7 mouse cellular contexts compared by ENCODE assay signal in genomic region chr9:41697611-41698467, GRCm38 (mm10).
A peak's percentile ranks its signal among the peaks of the same experiment; 100 is the strongest.
DNase-seq lines count a peak whose midpoint lies in the region; ATAC-seq lines count a peak whose summit lies in the region.

No protein-coding gene starts in this region.

- H3K27me3 ChIP-seq in embryonic facial prominence, embryonic 11.5 days (ENCODE audit: control insufficient read depth, insufficient read depth, low read length): no peaks in the 10 kb centered on the region
- H3K27me3 ChIP-seq in neural tube, embryonic 11.5 days (ENCODE audit: control insufficient read depth, insufficient read depth, low read length): no peaks in the 10 kb centered on the region

- intact Hi-C loops in left cerebral cortex, postnatal 4 days (cut with DNase I): loop anchor here (10.0 kb wide), 1 partner anchor 83 kb away; no protein-coding TSS in a partner anchor

- H3K9ac ChIP-seq in embryonic facial prominence, embryonic 11.5 days (replicated peaks; ENCODE audit: low read length): peak overlapping the region; percentile 4; the same call in 1 of the 2 replicates
- peak overlapping the region; percentile 0; the same call in 1 of the 2 replicates for H3K9ac ChIP-seq in neural tube, embryonic 11.5 days (ENCODE audit: low read length)

- H3K4me3 ChIP-seq in embryonic facial prominence, embryonic 11.5 days (ENCODE audit: low read depth, low read length): no peak overlapping the region
- H3K4me3 ChIP-seq in neural tube, embryonic 11.5 days (ENCODE audit: low read depth, low read length): no peak overlapping the region

- DNase-seq in embryonic facial prominence, embryonic 11.5 days (ENCODE audit: low spot score): peak; percentile 50
- peak; percentile 4 to 12 for DNase-seq in frontal cortex, postnatal 25 days (ENCODE audit: low spot score in 2 of 2)
- DNase-seq in left cerebral cortex, postnatal 4 days: peak; percentile 45
- DNase-seq in neural tube, embryonic 11.5 days (ENCODE audit: low spot score): peak; percentile 59
- no peak for DNase-seq in c-Kit-positive CD71-positive TER-119-positive erythroid progenitor cells, embryonic 14.5 days (ENCODE audit: low spot score)
- no peak for DNase-seq in adipocyte (ENCODE audit: low spot score)

- WGBS in embryonic facial prominence, embryonic 11.5 days: 34% methylated on average over 24 of the region's 24 CpGs
- WGBS in neural tube, embryonic 11.5 days: 50% methylated on average over 24 of the region's 24 CpGs

- no peaks in the 10 kb centered on the region for H3K9me3 ChIP-seq in embryonic facial prominence, embryonic 11.5 days (replicated peaks; ENCODE audit: control insufficient read depth, low read length)
- no peaks in the 10 kb centered on the region for H3K9me3 ChIP-seq in neural tube, embryonic 11.5 days (ENCODE audit: control insufficient read depth, low read length)

- H3K4me2 ChIP-seq in embryonic facial prominence, embryonic 11.5 days (ENCODE audit: low read depth, low read length): no peak overlapping the region
- no peak overlapping the region for H3K4me2 ChIP-seq in neural tube, embryonic 11.5 days (ENCODE audit: low read depth)

- H3K27ac ChIP-seq in embryonic facial prominence, embryonic 11.5 days (replicated peaks; ENCODE audit: low read depth, low read length): peak overlapping the region; percentile 44
- no peak overlapping the region; the same call in 1 of the 2 replicates for H3K27ac ChIP-seq in neural tube, embryonic 11.5 days (ENCODE audit: low read depth, low read length)

- H3K36me3 ChIP-seq in embryonic facial prominence, embryonic 11.5 days (replicated peaks; ENCODE audit: control insufficient read depth, insufficient read depth, low read depth, low read length): no peaks in the 10 kb centered on the region
- no peaks in the 10 kb centered on the region for H3K36me3 ChIP-seq in neural tube, embryonic 11.5 days (ENCODE audit: control insufficient read depth, insufficient read depth, low read length)

- H3K4me1 ChIP-seq in embryonic facial prominence, embryonic 11.5 days (ENCODE audit: control insufficient read depth, insufficient read depth, low read length): no peaks in the 10 kb centered on the region; the same call in 1 of the 2 replicates
- H3K4me1 ChIP-seq in neural tube, embryonic 11.5 days (ENCODE audit: control insufficient read depth, insufficient read depth, low read length): peaks cover 7% of the 10 kb centered on the region

- peak; percentile 44; the same call in 1 of the 2 replicates for ATAC-seq in embryonic facial prominence, embryonic 11.5 days (replicated peaks; ENCODE audit: insufficient number of reproducible peaks, low FRiP score, low TSS enrichment, low read depth)
- ATAC-seq in neural tube, embryonic 11.5 days (ENCODE audit: insufficient read depth, low FRiP score, low TSS enrichment): peak; percentile 38; the same call in 1 of the 2 replicates
- no peak for ATAC-seq in megakaryocyte-erythroid progenitor cell, adult 5-6 weeks (replicated peaks; ENCODE audit: low FRiP score, low TSS enrichment, poor library complexity, severe bottlenecking)

Comparison
In these comparisons a context has a peak if more than half of its experiments do, and no peak if none do; other contexts are left out.
1. DNase-seq: peak in embryonic facial prominence, embryonic 11.5 days (single experiment), frontal cortex, postnatal 25 days (2 of 2), left cerebral cortex, postnatal 4 days (single experiment) and neural tube, embryonic 11.5 days (single experiment); none in c-Kit-positive CD71-positive TER-119-positive erythroid progenitor cells, embryonic 14.5 days (single experiment) and adipocyte (single experiment).